Mouse (Mus musculus) embryonic facial prominence, embryonic 13.5 days (tissue): ENCODE data around the gene Galnt17. TPM values are rescaled to one million over a fixed set of nuclear protein-coding genes. Genes with fewer than 3 reads are reported as not detected.

ENCODE experiments used
- ATAC-seq: fragments of 200-750 bp; cut with Nextera tagmentation; 2 replicates; pipeline ENCODE4 v1.8.0; 2017; ENCODE audit warnings: low read depth; ENCODE audit not compliant: insufficient number of reproducible peaks, insufficient read depth, low FRiP score, low TSS enrichment
- H3K27ac ChIP-seq: fragments of 300-500 bp; sonication (generic); 2 replicates; pipeline ENCODE4 v1.5.1; 2015; ENCODE audit warnings: moderate library complexity, mild to moderate bottlenecking, inconsistent platforms
- H3K27me3 ChIP-seq: fragments of 300-500 bp; sonication (generic); 2 replicates; pipeline ENCODE4 v1.6.1; 2015; ENCODE audit warnings: mild to moderate bottlenecking, inconsistent platforms
- H3K36me3 ChIP-seq: fragments of 300-500 bp; sonication (generic); 2 replicates; pipeline ENCODE4 v1.6.1; 2015; ENCODE audit warnings: mild to moderate bottlenecking, inconsistent platforms
- H3K4me1 ChIP-seq: fragments of 300-500 bp; sonication (generic); 2 replicates; pipeline ENCODE4 v1.6.1; 2015; ENCODE audit warnings: inconsistent platforms
- H3K4me2 ChIP-seq: fragments of 300-500 bp; sonication (generic); 2 replicates; pipeline ENCODE4 v1.6.1; 2015; ENCODE audit warnings: moderate library complexity, mild to moderate bottlenecking, inconsistent platforms
- H3K4me3 ChIP-seq: fragments of 300-500 bp; sonication (generic); 2 replicates; pipeline ENCODE4 v1.5.1; 2015; ENCODE audit warnings: mild to moderate bottlenecking, inconsistent platforms
- H3K9ac ChIP-seq: fragments of 300-500 bp; sonication (generic); 2 replicates; pipeline ENCODE4 v1.6.1; 2015; ENCODE audit warnings: mild to moderate bottlenecking, inconsistent platforms
- H3K9me3 ChIP-seq: fragments of 300-500 bp; sonication (generic); 2 replicates; pipeline ENCODE4 v1.6.1; 2016; ENCODE audit warnings: inconsistent platforms
- WGBS: fragments of 180-500 bp; shearing (Covaris S2); methylation state at CpG from one replicate; pipeline ENCODE4 v1.1.7; 2015; ENCODE audit warnings: mixed read lengths; 5-methylcytosine and 5-hydroxymethylcytosine counted together
- polyA plus RNA-seq: library from polyadenylated mRNA; unstranded; fragments of >200 nt; fragmentation: Nextera tagmentation; extraction: Ambion mirVana; gene quantifications from 2 replicates; pipeline ENCODE4 v1.2.1, GENCODE M21; 2015

Galnt17 gene
- polyA plus RNA-seq, 1 experiment from 2014 or later = 3.6 TPM

GRCm38 (mm10) chr5:131083072-131083657, 225.1 kb downstream of the Galnt17 start:
- H3K9ac ChIP-seq = no peak overlapping the region
- peaks cover 8% of the 10 kb centered on the region for H3K4me1 ChIP-seq
- ATAC-seq = no peak
- peak overlapping the region; percentile 12 for H3K4me2 ChIP-seq
- H3K9me3 ChIP-seq = no peaks in the 10 kb centered on the region
- 33% methylated on average over 14 of the region's 14 CpGs for WGBS
- no peaks in the 10 kb centered on the region for H3K36me3 ChIP-seq
- H3K4me3 ChIP-seq = no peak overlapping the region
- H3K27ac ChIP-seq = no peak overlapping the region
- H3K27me3 ChIP-seq = no peaks in the 10 kb centered on the region

GRCm38 (mm10) chr5:131077682-131078081, 230.6 kb downstream of the Galnt17 start:
- ATAC-seq = no peak
- no peak overlapping the region for H3K27ac ChIP-seq
- no peak overlapping the region for H3K4me3 ChIP-seq
- no peaks in the 10 kb centered on the region for H3K4me1 ChIP-seq
- no peak overlapping the region for H3K4me2 ChIP-seq
- WGBS = 39% methylated on average over 1 of the region's 1 CpGs
- H3K36me3 ChIP-seq = no peaks in the 10 kb centered on the region
- H3K9ac ChIP-seq = no peak overlapping the region
- no peaks in the 10 kb centered on the region for H3K9me3 ChIP-seq
- H3K27me3 ChIP-seq = no peaks in the 10 kb centered on the region

GRCm38 (mm10) chr5:131075795-131076194, 232.5 kb downstream of the Galnt17 start:
- Histone ChIP-seq H3K4me1 (no peaks in the 10 kb centered on the region), H3K27me3 (no peaks in the 10 kb centered on the region), H3K4me2 (no peak overlapping the region), H3K27ac (no peak overlapping the region), H3K9ac (no peak overlapping the region), H3K9me3 (no peaks in the 10 kb centered on the region), H3K36me3 (no peaks in the 10 kb centered on the region), H3K4me3 (no peak overlapping the region)
- 91% methylated on average over 7 of the region's 7 CpGs for WGBS
- ATAC-seq = no peak

GRCm38 (mm10) chr5:131074295-131074694, 234.0 kb downstream of the Galnt17 start:
- H3K4me1 ChIP-seq = no peaks in the 10 kb centered on the region
- no peaks in the 10 kb centered on the region for H3K27me3 ChIP-seq
- no peaks in the 10 kb centered on the region for H3K36me3 ChIP-seq
- H3K9ac ChIP-seq = no peak overlapping the region
- H3K27ac ChIP-seq = no peak overlapping the region
- H3K9me3 ChIP-seq = no peaks in the 10 kb centered on the region
- 76% methylated on average over 4 of the region's 4 CpGs for WGBS
- no peak overlapping the region for H3K4me2 ChIP-seq
- H3K4me3 ChIP-seq = no peak overlapping the region
- no peak for ATAC-seq

GRCm38 (mm10) chr5:131065174-131065573, 243.1 kb downstream of the Galnt17 start:
- 91% methylated on average over 6 of the region's 6 CpGs for WGBS
- Histone ChIP-seq H3K4me3 (no peak overlapping the region), H3K27ac (no peak overlapping the region), H3K36me3 (no peaks in the 10 kb centered on the region), H3K9me3 (no peaks in the 10 kb centered on the region), H3K4me1 (no peaks in the 10 kb centered on the region), H3K4me2 (no peak overlapping the region), H3K27me3 (no peaks in the 10 kb centered on the region), H3K9ac (no peak overlapping the region)
- ATAC-seq = no peak

GRCm38 (mm10) chr5:131048505-131048904, 259.8 kb downstream of the Galnt17 start:
- no peak for ATAC-seq
- H3K27ac ChIP-seq = no peak overlapping the region
- no peaks in the 10 kb centered on the region for H3K9me3 ChIP-seq
- no peaks in the 10 kb centered on the region for H3K27me3 ChIP-seq
- WGBS = 47% methylated on average over 4 of the region's 4 CpGs
- no peaks in the 10 kb centered on the region for H3K36me3 ChIP-seq
- no peak overlapping the region for H3K9ac ChIP-seq
- H3K4me2 ChIP-seq = no peak overlapping the region
- no peaks in the 10 kb centered on the region for H3K4me1 ChIP-seq
- no peak overlapping the region for H3K4me3 ChIP-seq

GRCm38 (mm10) chr5:131043130-131043529, 265.2 kb downstream of the Galnt17 start:
- no peak overlapping the region for H3K9ac ChIP-seq
- no peaks in the 10 kb centered on the region for H3K27me3 ChIP-seq
- no peaks in the 10 kb centered on the region for H3K4me1 ChIP-seq
- no peak overlapping the region for H3K4me3 ChIP-seq
- no peak overlapping the region for H3K4me2 ChIP-seq
- ATAC-seq = no peak
- no peak overlapping the region for H3K27ac ChIP-seq
- H3K36me3 ChIP-seq = no peaks in the 10 kb centered on the region
- H3K9me3 ChIP-seq = no peaks in the 10 kb centered on the region

GRCm38 (mm10) chr5:131040441-131040840, 267.9 kb downstream of the Galnt17 start:
- no peak for ATAC-seq
- Histone ChIP-seq H3K4me3 (no peak overlapping the region), H3K27me3 (no peaks in the 10 kb centered on the region), H3K4me1 (no peaks in the 10 kb centered on the region), H3K36me3 (no peaks in the 10 kb centered on the region), H3K27ac (no peak overlapping the region), H3K9ac (no peak overlapping the region), H3K9me3 (no peaks in the 10 kb centered on the region), H3K4me2 (no peak overlapping the region)
- 83% methylated on average over 2 of the region's 2 CpGs for WGBS

- 81% methylated on average over 5 of the region's 5 CpGs for WGBS
- Histone ChIP-seq H3K4me2 (no peak overlapping the region), H3K27ac (no peak overlapping the region), H3K4me1 (no peaks in the 10 kb centered on the region), H3K27me3 (no peaks in the 10 kb centered on the region), H3K4me3 (no peak overlapping the region), H3K9ac (no peak overlapping the region), H3K9me3 (no peaks in the 10 kb centered on the region), H3K36me3 (no peaks in the 10 kb centered on the region)
- no peak for ATAC-seq
Measured at GRCm38 (mm10) chr5:131039611-131040313, 268.5 kb downstream of the Galnt17 start.

GRCm38 (mm10) chr5:131024506-131024905, 283.8 kb downstream of the Galnt17 start:
- no peaks in the 10 kb centered on the region for H3K36me3 ChIP-seq
- WGBS = 86% methylated on average over 3 of the region's 3 CpGs
- H3K9ac ChIP-seq = no peak overlapping the region
- H3K4me3 ChIP-seq = no peak overlapping the region
- no peaks in the 10 kb centered on the region for H3K27me3 ChIP-seq
- no peak overlapping the region for H3K27ac ChIP-seq
- 0 out of 2 replicates have a peak, but pooled peaks cover under 1% of the 10 kb centered on the region for H3K4me1 ChIP-seq
- ATAC-seq = no peak
- H3K9me3 ChIP-seq = no peaks in the 10 kb centered on the region
- no peak overlapping the region for H3K4me2 ChIP-seq

GRCm38 (mm10) chr5:131022396-131022993, 285.8 kb downstream of the Galnt17 start:
- no peak overlapping the region for H3K4me2 ChIP-seq
- H3K4me1 ChIP-seq = 0 out of 2 replicates have a peak, but pooled peaks cover 3% of the 10 kb centered on the region
- no peak overlapping the region for H3K27ac ChIP-seq
- H3K4me3 ChIP-seq = no peak overlapping the region
- ATAC-seq = no peak
- no peaks in the 10 kb centered on the region for H3K27me3 ChIP-seq
- 67% methylated on average over 18 of the region's 18 CpGs for WGBS
- no peak overlapping the region for H3K9ac ChIP-seq
- H3K36me3 ChIP-seq = no peaks in the 10 kb centered on the region
- H3K9me3 ChIP-seq = no peaks in the 10 kb centered on the region

GRCm38 (mm10) chr5:131020936-131021335, 287.4 kb downstream of the Galnt17 start:
- H3K4me1 ChIP-seq = 0 out of 2 replicates have a peak, but pooled peaks cover 3% of the 10 kb centered on the region
- H3K9me3 ChIP-seq = no peaks in the 10 kb centered on the region
- no peak overlapping the region for H3K4me2 ChIP-seq
- ATAC-seq = no peak
- no peaks in the 10 kb centered on the region for H3K36me3 ChIP-seq
- no peak overlapping the region for H3K9ac ChIP-seq
- H3K27ac ChIP-seq = no peak overlapping the region
- no peaks in the 10 kb centered on the region for H3K27me3 ChIP-seq
- WGBS = 84% methylated on average over 5 of the region's 5 CpGs
- H3K4me3 ChIP-seq = no peak overlapping the region
